Mouse (Mus musculus): ENCODE results near the gene Plau. TPM values are rescaled to one million over a fixed set of nuclear protein-coding genes. Genes with fewer than 3 reads are reported as not detected.

Plau gene
- total and polyA plus RNA-seq, 3 experiments = 5.0 TPM; not detected in 2

DNA sequence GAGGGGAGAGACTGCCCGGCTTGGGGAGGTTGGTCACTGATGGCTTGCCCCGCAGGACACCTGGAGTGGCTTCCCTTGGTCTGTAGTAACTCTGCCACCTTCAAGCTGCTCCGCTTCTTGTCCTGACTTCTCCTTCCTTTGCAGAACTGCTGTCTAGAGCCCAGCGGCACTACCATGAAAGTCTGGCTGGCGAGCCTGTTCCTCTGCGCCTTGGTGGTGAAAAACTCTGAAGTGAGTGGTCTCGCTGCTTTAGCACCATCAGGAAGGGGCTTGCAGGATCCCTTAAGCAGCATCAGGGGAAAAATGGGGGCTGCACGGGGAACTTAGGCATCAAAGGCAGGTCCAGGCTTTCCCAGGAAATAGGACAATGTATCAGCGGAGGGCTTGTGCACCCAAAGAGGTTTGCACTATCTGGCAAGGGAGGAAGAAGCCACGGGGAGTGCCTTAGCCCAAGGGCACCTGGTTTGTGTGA is 481 bp downstream of the Plau start:
- no peaks in the 10 kb centered on the region for H3K36me3 ChIP-seq (replicated peaks)
- DNase-seq (ENCODE audit: low spot score) (no peak), ATAC-seq (ENCODE audit: extremely low read depth, insufficient number of reproducible peaks, low FRiP score, poor library complexity, severe bottlenecking) (no peak)
- H3K4me3 ChIP-seq (ENCODE audit: low read depth, low read length) = no peak overlapping the region; the same call in 1 of the 2 replicates
- H3K4me1 ChIP-seq (ENCODE audit: insufficient read depth, low read depth, low read length) = peaks cover 31% of the 10 kb centered on the region
- TF ChIP-seq GATA2 (IDR thresholded peaks at IDR 0.05; ENCODE audit: borderline replicate concordance, low read depth, low read length) (no peak), TAL1 (conservative IDR thresholded peaks at IDR 0.05; ENCODE audit: low read depth, low read length) (no peak), CTCF (IDR thresholded peaks at IDR 0.05; ENCODE audit: low read depth, low read length) (no peak), POLR2AphosphoS5 (IDR thresholded peaks at IDR 0.05; ENCODE audit: insufficient replicate concordance, low read depth, low read length) (no peak), GATA1 (IDR thresholded peaks at IDR 0.05; ENCODE audit: borderline replicate concordance, low read length) (no peak)
- no peaks in the 10 kb centered on the region for H3K9me3 ChIP-seq (replicated peaks)
- peaks cover 64% of the 10 kb centered on the region for H3K27me3 ChIP-seq (ENCODE audit: insufficient read depth, low read length)

DNA sequence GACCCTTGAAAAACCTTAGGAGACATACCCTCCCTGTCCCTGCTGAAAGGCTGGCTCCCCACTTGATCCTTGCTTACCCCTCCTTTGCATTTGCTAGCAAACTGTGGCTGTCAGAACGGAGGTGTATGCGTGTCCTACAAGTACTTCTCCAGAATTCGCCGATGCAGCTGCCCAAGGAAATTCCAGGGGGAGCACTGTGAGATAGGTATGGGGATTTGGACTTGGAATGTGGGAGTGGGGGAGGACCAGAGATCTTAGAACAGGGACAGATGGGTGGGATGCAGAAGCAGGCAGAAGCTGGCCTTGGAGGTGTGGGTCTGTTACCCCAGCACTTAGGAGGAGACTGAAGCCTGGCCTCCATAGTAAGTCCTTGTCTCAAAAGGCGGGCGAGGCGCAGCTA is 1.2 kb downstream of the Plau start:
- ATAC-seq (ENCODE audit: extremely low read depth, insufficient number of reproducible peaks, low FRiP score, poor library complexity, severe bottlenecking) = no peak
- no peak overlapping the region for H3K4me3 ChIP-seq (ENCODE audit: low read depth, low read length)
- TF ChIP-seq GATA1 (IDR thresholded peaks at IDR 0.05; ENCODE audit: borderline replicate concordance, low read length) (no peak), POLR2AphosphoS5 (IDR thresholded peaks at IDR 0.05; ENCODE audit: insufficient replicate concordance, low read depth, low read length) (no peak), GATA2 (IDR thresholded peaks at IDR 0.05; ENCODE audit: borderline replicate concordance, low read depth, low read length) (no peak), TAL1 (conservative IDR thresholded peaks at IDR 0.05; ENCODE audit: low read depth, low read length) (no peak), CTCF (IDR thresholded peaks at IDR 0.05; ENCODE audit: low read depth, low read length) (no peak)

DNA sequence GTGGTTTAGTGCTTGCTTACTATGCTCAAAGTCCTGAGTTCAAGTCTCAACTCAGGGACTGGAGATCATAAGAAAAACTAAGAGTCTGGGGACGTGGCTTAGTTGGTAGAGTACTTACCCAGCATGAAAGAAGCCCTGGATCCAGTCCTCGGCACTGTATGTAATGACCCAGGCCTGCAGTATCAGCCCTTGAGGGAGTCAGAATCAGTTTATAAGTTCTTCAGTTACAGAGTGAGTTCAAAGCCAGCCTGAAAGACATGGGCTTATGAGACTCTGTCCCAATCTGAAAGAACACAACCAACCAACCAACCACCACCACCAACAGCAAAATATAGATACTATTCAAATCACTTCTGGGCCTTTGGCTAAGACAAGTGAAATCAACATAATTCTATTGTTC is 5.1 kb downstream of the Plau start:
- Histone ChIP-seq H3K27me3 (ENCODE audit: insufficient read depth, low read length) (peaks cover 80% of the 10 kb centered on the region), H3K36me3 (replicated peaks) (no peaks in the 10 kb centered on the region), H3K4me3 (ENCODE audit: low read depth, low read length) (no peak overlapping the region), H3K4me1 (ENCODE audit: insufficient read depth, low read depth, low read length) (peaks cover 12% of the 10 kb centered on the region), H3K9me3 (replicated peaks) (no peaks in the 10 kb centered on the region)
- ATAC-seq (ENCODE audit: extremely low read depth, insufficient number of reproducible peaks, low FRiP score, poor library complexity, severe bottlenecking) = no peak
- TF ChIP-seq GATA1 (IDR thresholded peaks at IDR 0.05; ENCODE audit: borderline replicate concordance, low read length) = no peak
- DNase-seq (ENCODE audit: low spot score) = no peak

More for the DNA sequence above, 1.2 kb downstream of the Plau start:
- Histone ChIP-seq H3K36me3 (replicated peaks) (no peaks in the 10 kb centered on the region), H3K4me1 (ENCODE audit: insufficient read depth, low read depth, low read length) (peaks cover 24% of the 10 kb centered on the region), H3K9me3 (replicated peaks) (no peaks in the 10 kb centered on the region), H3K27me3 (ENCODE audit: insufficient read depth, low read length) (peaks cover 71% of the 10 kb centered on the region)
- DNase-seq (ENCODE audit: low spot score) = no peak

DNA sequence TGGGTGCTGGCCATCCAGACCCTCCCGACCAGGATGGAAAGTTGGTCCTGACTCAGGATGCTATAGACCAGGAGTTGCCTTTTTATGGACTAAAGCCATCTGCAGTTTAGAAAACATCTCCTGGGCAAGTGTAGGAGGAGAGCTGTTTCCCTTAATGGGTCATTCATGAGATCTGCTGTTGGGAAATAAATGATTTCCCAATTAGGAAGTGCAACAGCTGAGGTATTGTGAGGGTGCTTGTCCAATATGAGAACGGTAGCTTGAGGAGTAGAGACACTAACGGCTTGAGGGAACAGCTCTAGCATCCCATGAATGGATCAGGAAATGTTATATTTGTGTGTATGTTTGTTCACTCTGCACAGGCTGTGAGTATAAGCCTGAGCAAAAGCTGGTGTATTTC is 6.2 kb downstream of the Plau start:
- H3K4me3 ChIP-seq (ENCODE audit: low read depth, low read length) = no peak overlapping the region
- no peaks in the 10 kb centered on the region for H3K9me3 ChIP-seq (replicated peaks)
- no peaks in the 10 kb centered on the region for H3K36me3 ChIP-seq (replicated peaks)
- TF ChIP-seq GATA2 (IDR thresholded peaks at IDR 0.05; ENCODE audit: borderline replicate concordance, low read depth, low read length) (no peak), TAL1 (conservative IDR thresholded peaks at IDR 0.05; ENCODE audit: low read depth, low read length) (no peak), POLR2AphosphoS5 (IDR thresholded peaks at IDR 0.05; ENCODE audit: insufficient replicate concordance, low read depth, low read length) (no peak), CTCF (IDR thresholded peaks at IDR 0.05; ENCODE audit: low read depth, low read length) (no peak), GATA1 (IDR thresholded peaks at IDR 0.05; ENCODE audit: borderline replicate concordance, low read length) (no peak)
- DNase-seq (ENCODE audit: low spot score) (no peak), ATAC-seq (ENCODE audit: extremely low read depth, insufficient number of reproducible peaks, low FRiP score, poor library complexity, severe bottlenecking) (no peak)
- peaks cover 73% of the 10 kb centered on the region for H3K27me3 ChIP-seq (ENCODE audit: insufficient read depth, low read length)
- H3K4me1 ChIP-seq (ENCODE audit: insufficient read depth, low read depth, low read length) = peaks cover 5% of the 10 kb centered on the region; the same call in 1 of the 2 replicates

DNA sequence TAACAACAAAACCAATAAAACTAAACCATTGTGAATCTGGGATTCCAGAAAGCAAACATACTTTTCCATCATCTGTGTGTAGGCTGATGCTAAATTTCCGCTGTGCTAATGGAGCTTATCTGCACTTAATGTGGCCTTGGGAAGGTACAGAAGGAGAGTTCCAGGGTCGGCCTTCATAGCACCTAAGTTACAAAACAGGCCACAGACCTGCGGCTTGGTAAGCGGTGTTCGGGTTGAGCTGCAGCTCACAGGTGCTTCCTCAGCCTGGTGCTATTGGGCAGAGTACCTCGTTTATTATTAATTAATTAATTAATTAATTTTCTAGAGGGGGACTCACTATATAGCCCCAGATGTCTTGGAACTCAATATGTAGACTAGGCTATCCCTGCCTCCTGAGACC is 7.7 kb downstream of the Plau start:
- Histone ChIP-seq H3K27me3 (ENCODE audit: insufficient read depth, low read length) (peaks cover 64% of the 10 kb centered on the region), H3K36me3 (replicated peaks) (no peaks in the 10 kb centered on the region), H3K4me3 (ENCODE audit: low read depth, low read length) (no peak overlapping the region), H3K4me1 (ENCODE audit: insufficient read depth, low read depth, low read length) (peaks cover 5% of the 10 kb centered on the region; the same call in 1 of the 2 replicates), H3K9me3 (replicated peaks) (no peaks in the 10 kb centered on the region)
- no peak for ATAC-seq (ENCODE audit: extremely low read depth, insufficient number of reproducible peaks, low FRiP score, poor library complexity, severe bottlenecking)
- TF ChIP-seq TAL1 (conservative IDR thresholded peaks at IDR 0.05; ENCODE audit: low read depth, low read length) (no peak), GATA1 (IDR thresholded peaks at IDR 0.05; ENCODE audit: borderline replicate concordance, low read length) (no peak), CTCF (IDR thresholded peaks at IDR 0.05; ENCODE audit: low read depth, low read length) (no peak), POLR2AphosphoS5 (IDR thresholded peaks at IDR 0.05; ENCODE audit: insufficient replicate concordance, low read depth, low read length) (no peak), GATA2 (IDR thresholded peaks at IDR 0.05; ENCODE audit: borderline replicate concordance, low read depth, low read length) (no peak)
- DNase-seq (ENCODE audit: low spot score) = no peak

DNA sequence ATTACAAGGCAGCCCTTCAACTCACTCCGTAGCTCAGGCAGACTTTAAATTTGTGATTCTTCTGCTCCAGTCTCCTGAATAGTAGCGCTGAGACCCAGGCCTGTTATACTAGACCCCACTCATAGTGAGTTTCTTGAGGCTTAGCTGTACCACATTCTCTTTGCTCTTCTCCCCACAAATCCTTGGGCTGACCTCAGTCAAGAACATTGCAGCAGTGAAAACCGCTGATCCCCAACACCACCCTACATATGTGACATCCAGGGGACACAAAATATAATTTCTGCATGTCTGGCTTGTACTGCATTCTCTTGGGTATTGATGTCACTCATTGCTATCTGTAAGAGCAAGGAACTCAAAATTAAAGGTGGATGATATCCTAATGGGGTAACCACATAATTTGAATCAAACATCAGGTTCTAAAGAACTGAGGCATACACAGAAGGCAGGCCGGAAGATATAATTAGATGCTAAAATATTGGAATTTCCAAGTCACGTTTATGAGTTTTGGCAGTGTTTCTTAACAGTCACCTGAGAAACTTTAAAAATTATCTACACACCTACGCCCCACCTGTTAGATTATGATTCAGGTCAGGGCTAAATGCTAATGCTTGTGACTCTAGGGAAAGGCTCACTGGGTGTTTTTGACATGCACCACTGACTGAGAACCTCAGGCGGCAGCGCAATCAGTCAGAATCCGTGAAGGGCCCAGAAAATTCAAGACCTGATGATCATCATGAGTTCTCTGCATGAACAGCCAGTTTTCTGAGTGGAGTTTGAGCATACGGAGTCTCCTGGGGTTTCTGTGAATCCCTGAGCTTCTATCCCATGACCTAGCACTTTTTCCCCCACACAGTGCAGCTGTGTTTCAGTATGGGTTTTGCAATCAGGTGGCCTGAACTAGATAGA is 8.5 kb downstream of the Plau start:
- Histone ChIP-seq H3K27me3 (ENCODE audit: insufficient read depth, low read length) (peaks cover 56% of the 10 kb centered on the region), H3K9me3 (replicated peaks) (no peaks in the 10 kb centered on the region), H3K36me3 (replicated peaks) (no peaks in the 10 kb centered on the region), H3K4me3 (ENCODE audit: low read depth, low read length) (no peak overlapping the region), H3K4me1 (ENCODE audit: insufficient read depth, low read depth, low read length) (peaks cover 5% of the 10 kb centered on the region; the same call in 1 of the 2 replicates)
- no peak for ATAC-seq (ENCODE audit: extremely low read depth, insufficient number of reproducible peaks, low FRiP score, poor library complexity, severe bottlenecking)
- TF ChIP-seq GATA1 (IDR thresholded peaks at IDR 0.05; ENCODE audit: borderline replicate concordance, low read length) = no peak
- no peak for TF ChIP-seq TAL1 (conservative IDR thresholded peaks at IDR 0.05; ENCODE audit: low read depth, low read length)
- TF ChIP-seq POLR2AphosphoS5 (IDR thresholded peaks at IDR 0.05; ENCODE audit: insufficient replicate concordance, low read depth, low read length) = no peak
- DNase-seq (ENCODE audit: low spot score) = no peak
